Mouse (Mus musculus): ENCODE data around the gene 1700034I23Rik.
"Not testable (repeated sequence)": the region's sequence is repeated elsewhere in the genome, so short reads cannot be mapped to it uniquely, and the experiment has no call there.

1700034I23Rik gene

GRCm38 (mm10) chr3:40902443-40902842 lies at the start of gene 1700034I23Rik:
TSS of gene 1700034I23Rik (minus strand) at chr3:40902543.
- in situ Hi-C loops (cut with MboI; ENCODE audit: unreplicated experiment in 2 of 2) = not testable (repeated sequence)

DNA sequence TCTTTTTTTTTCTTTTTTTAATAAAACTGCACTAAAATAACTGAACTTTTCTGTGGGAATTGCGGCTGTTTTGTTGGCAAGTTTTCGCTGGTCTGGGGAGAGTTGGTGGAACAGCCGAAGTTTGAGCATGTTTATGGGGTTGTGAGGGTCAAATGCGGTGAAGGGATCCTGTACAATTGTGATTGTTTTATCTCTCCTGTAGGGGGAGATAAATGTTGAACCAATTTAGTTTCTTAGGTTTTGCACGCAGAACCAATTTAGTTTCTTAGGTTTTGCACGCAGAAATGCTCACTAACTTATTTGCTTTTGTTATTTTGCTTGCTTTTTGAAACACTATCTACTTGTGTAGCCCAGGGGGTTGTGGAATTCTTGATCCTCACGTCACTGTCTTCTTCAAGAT lies 49.0 kb upstream of the 1700034I23Rik start:
- in situ Hi-C loops (cut with MboI; ENCODE audit: unreplicated experiment in 2 of 2) = loop anchor here (5.0 to 10.0 kb wide), 4 partner anchors 36 to 157 kb away; partner anchors contain the start of gene Pgrmc2 (in 1 of the 2)

- in situ Hi-C loops (cut with MboI; ENCODE audit: unreplicated experiment in 2 of 2) = loop anchor here (5.0 to 10.0 kb wide), 4 partner anchors 37 to 156 kb away; partner anchors contain the start of gene Pgrmc2 (in 1 of the 2)
These were observed 48.4 kb upstream of the 1700034I23Rik start for GRCm38 (mm10) chr3:40950601-40951201.

DNA sequence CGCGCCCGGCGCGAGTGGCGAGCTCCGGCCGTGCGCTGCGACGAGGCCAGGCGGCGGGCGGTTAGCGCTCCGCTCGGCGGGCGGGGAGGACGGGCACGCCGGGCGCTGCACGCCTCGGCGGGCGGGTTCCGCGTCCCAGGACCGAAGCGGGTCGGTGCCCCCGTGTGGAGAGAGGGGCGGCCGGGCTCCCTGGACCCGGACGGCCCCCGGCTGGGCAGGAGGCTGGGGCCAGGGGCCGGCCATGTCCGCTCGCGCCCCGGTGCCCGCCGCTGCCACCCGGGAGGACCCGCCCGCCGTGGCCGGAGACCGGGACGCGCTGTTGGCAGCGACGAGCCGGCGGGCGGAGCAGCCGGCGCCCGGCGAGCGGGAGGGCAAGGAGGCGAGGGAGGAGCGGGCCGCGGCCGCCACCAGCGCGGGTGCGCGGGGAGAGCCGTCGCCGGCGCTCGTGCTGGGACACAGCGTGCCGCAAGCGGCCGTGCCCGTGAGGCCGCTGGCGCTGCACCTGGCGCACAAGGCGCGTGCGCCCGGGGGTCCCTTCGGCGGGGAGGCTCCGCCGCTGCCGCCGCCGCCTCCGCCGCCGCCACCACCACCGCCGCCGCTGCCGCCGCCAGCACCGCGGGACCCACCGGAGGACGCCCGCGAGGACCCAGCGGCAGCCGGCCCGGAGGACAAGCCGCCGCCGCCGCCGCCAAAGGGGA lies 47.7 kb upstream of the 1700034I23Rik start:
- in situ Hi-C loops (cut with MboI; ENCODE audit: unreplicated experiment in 2 of 2) = loop anchor here (5.0 to 10.0 kb wide), 6 partner anchors 37 to 155 kb away; partner anchors contain the start of genes Abhd18 (in 1 of the 2), Mfsd8 (in 1 of the 2) and Pgrmc2 (in 1 of the 2)

DNA sequence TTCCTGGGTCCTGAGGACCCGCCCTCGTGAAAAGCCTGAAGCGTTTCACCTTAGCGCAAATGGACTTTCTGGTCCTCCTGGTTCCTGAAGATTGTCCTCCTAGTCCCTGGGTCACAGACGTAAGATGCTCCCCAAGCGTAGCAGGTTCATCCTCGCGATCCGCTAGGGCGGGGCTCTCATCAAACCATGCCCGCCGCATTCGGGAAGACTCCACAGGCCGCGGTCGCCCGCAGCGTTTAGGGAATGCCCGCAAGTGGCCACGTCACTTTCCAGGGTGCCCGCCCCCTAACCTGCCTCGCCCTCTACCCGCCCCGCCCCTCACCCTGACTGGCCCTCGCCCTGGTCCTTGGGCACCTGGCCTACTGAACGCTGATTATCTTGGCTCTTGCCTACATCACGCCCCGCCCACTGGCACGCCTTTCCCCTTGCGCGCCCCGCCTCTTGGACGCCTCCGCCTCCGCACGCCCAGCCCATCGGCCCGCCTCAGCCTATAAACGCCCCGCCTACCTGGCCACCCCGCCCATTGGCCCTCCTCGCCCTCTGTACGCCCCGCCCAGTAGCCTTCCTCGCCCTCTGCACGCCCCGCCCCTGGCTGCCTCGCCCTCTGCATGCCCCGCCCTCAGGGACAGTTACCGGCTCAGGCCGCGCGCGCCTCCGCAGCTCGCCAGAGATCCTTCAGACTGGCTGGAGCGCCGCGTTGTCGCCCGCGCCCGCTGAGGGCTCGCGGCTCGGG lies 47.0 kb upstream of the 1700034I23Rik start, which contains the start of gene Larp1b:
Gene Larp1b (plus strand): TSS at position 659 of the 733 bp plus-strand sequence.
- in situ Hi-C loops (cut with MboI; ENCODE audit: unreplicated experiment in 2 of 2) = loop anchor here (10.0 kb wide), 2 partner anchors 55 to 105 kb away; partner anchors contain the start of genes Abhd18 (in 1 of the 2) and Mfsd8 (in 1 of the 2)

DNA sequence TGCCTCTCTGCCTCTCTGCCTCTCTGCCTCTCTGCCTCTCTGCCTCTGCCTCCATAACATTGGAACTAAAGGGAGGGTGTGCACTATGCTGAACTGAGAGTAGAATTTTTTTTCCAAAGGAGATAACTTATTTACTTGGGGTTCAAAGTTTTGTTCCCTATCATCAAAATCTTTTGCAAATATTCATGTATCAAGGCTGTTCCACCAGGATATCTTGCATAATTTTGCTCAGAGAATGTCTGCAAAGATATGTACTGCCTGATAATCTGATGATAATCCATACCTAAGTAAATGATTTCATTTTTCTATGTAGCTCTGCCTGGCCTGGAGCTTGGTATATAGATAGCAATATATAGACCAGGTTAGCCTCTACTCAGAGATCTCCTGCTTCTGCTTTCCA lies 36.7 kb upstream of the 1700034I23Rik start:
- in situ Hi-C loops (cut with MboI; ENCODE audit: unreplicated experiment in 2 of 2) = no loop called here

- in situ Hi-C loops (cut with MboI; ENCODE audit: unreplicated experiment in 2 of 2) = no loop called here
These were observed 36.2 kb upstream of the 1700034I23Rik start for GRCm38 (mm10) chr3:40938592-40938991.

GRCm38 (mm10) chr3:40938189-40938588 lies 35.8 kb upstream of the 1700034I23Rik start:
- in situ Hi-C loops (cut with MboI; ENCODE audit: unreplicated experiment in 2 of 2) = no loop called here

DNA sequence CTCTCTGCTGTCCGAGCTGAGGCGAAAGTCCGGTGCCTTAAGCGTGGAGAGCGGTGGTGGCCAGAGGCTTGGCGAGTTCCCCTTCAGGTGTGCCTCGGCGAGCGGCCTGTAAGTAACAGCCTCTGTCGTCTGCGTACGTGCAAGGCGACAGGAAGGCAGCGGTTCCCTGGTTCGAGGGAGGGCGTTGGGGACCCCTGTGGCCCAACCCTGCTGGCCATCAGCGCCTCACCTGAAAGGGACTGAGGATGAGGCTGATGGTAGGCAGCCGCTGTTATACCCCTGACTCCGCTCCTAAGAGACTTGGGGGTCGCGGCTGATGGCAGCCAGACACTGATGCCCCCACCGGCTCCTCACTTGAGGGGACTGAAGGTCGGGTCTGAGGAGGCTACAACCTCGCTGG lies 8.0 kb downstream of the 1700034I23Rik start:
- in situ Hi-C loops (cut with MboI; ENCODE audit: unreplicated experiment in 2 of 2) = loop anchor here in 1 of 2 experiments (5.0 to 10.0 kb wide), 3 partner anchors 50 to 97 kb away; partner anchors contain the start of genes Abhd18, Larp1b and Mfsd8

GRCm38 (mm10) chr3:40893816-40894258 lies 8.5 kb downstream of the 1700034I23Rik start:
- in situ Hi-C loops (cut with MboI; ENCODE audit: unreplicated experiment in 2 of 2) = loop anchor here in 1 of 2 experiments (5.0 to 10.0 kb wide), 3 partner anchors 49 to 97 kb away; partner anchors contain the start of genes Abhd18, Larp1b and Mfsd8

DNA sequence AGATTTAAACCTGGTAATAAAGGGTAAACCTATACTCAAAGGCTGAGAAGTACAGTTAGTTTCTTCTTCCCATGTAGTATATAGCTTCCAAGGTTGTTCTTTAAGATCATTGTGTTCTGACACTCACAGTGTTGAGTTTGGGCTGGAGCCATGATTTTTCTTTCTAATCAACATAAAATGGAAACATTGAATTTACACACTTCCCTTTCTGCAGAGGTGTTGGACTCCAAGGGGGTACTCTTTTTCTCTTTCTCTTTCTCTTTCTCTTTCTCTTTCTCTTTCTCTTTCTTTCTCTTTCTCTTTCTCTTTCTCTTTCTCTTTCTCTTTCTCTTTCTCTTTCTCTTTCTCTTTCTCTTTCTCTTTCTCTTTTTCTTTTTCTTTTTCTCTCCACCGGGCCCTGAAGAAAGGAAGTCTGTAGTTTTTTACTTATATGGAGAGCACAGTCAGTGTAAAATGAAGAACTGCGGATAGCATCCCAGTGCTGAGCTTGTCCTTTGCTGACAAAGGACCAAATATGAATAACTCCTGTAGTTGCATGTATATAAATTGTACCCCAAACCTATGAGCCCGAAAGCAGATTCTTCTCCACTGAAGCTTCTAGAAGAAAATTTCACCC lies 49.1 kb downstream of the 1700034I23Rik start:
- in situ Hi-C loops (cut with MboI; ENCODE audit: unreplicated experiment in 2 of 2) = loop anchor here in 1 of 2 experiments (5.0 kb wide), 1 partner anchor 34 kb away; no protein-coding TSS in a partner anchor

Measured in v-Abl transformed pro-B cells (cell line).